Mouse (Mus musculus) liver, adult (tissue): Measurements from ENCODE around the gene Ube2f.

Source experiments
- GATA4 ChIP-seq: IDR thresholded peaks from 2 replicates; pipeline ENCODE4 v1.6.1; 2014; ENCODE audit warnings: mild to moderate bottlenecking, low read length; ENCODE audit not compliant: insufficient replicate concordance

Gene Ube2f

DNA sequence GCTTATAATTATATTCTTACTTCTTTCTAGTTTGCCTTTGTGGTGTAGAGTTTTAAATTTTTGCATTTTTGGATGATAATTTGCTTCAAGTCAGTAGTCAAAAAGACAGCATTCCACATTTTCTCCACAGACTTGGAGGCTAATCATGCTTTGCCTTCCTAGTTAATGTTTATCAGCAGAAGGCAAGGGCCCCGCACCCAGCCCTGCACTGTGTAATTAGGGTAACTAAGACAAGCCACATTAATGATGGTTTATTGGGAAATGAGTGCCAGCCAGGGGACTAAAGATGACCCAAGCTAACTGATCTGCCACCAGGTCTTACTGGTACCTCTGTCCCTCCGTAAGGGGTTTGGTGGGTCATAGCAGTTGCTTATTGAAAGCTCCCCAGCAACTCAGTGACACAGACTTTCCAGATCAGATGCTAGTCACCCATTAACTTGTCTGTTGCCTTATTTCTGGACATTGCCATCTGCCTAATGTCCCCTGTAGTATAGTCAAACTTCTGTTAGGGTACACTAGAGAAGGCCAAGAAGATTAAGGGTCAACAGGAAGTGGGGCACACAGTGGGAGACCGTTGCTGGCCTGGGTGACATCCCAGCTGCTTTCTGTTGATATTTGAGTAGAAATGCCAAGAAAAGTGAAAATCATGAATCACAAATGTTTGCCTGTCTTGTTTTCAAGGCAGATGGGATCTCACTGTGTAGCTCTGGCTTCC, 51.3 kb downstream of the Ube2f start:
- no peak; the same call in 1 of the 2 replicates for TF ChIP-seq GATA4

DNA sequence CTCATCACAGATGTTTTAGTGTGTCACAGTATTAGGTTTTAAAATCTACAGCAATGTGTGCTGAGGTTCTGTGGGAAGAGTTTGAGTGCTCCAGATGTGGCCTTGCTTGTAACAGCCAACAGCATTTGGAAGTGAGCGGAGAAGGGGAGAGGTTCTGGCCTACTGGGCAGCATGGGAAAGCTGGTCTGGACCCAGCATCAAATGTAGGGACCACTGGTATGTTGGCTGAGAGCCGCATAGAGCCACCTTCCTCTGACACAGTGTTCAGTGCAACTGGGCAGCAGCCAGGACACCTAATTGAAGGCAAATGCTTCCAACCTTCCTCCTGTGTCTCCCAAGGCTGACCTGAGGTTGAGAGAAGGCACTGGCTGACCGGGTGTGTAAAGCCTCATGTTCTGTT, 51.9 kb downstream of the Ube2f start:
- no peak for TF ChIP-seq GATA4

DNA sequence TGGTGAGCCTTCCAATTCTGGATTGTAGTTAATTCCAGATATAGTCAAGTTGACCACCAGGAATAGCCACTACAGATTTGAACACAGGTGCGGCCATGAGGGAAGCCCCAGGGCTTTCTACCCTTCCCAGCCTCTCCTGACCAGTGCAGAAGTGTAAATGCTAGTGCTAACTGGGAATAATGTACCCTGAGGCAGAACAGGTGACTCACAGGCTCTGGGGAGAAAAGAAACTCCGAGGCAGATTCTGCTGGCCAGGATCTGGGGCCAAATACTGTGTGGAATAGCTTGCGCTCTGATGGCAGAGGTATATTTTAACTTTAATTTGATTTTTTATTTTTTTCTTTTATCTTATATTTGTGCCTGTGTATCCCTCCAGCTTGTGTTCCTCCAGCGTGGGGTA, 54.5 kb downstream of the Ube2f start:
- TF ChIP-seq GATA4, result no peak

DNA sequence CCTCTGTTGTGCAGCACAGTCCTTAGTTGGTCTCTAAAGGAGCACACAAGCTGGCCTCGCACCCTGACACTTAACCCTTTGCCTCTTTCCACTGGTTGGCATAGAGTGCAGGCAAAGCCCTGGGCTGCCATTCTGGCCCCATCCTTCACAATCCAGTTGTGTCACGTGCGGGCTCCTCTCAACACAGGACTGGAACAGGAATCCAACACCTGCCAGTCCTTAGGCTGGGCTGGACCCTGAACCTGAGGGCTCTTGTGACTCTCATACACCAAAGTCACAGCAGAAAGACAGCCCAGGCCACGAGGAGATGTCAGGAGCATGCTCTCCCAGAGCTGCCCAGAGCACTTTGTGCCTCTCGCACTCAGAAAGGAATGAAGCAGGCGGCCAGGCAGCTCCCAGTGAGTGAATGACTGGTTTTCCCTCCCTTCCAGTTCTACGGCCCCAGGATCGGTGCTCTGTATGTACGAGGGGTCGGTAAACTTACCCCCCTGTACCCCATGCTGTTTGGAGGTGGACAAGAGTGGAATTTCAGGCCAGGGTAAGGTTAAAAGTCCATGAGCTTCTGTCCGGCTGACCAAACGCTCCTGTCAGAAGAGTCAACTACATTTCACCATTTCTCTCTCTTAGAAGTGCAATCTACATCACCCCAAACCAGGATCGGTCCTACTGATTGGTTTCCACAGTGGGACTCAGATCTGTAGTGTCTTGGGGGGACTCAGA, 59.4 kb downstream of the Ube2f start:
- no peak for TF ChIP-seq GATA4

DNA sequence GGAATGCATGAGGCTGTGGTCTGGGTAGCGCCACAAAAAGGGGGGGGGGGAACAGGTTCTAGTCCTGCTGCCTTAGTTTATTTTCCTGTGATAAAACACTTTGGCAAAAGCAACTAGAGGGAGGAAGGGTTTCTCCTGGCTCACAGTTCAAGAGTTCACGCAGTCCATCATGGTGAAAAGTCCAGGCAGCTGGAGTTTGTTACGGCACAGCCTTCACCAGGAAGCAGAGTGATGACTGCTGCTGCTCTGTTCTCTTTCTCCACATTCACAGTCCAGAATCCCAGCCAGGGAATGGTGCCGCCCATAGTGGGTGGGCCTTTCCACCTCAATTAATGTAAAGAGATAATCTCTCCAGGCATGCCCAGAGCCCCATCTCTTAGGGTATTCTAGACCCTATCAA, 62.2 kb downstream of the Ube2f start:
- no peak for TF ChIP-seq GATA4

DNA sequence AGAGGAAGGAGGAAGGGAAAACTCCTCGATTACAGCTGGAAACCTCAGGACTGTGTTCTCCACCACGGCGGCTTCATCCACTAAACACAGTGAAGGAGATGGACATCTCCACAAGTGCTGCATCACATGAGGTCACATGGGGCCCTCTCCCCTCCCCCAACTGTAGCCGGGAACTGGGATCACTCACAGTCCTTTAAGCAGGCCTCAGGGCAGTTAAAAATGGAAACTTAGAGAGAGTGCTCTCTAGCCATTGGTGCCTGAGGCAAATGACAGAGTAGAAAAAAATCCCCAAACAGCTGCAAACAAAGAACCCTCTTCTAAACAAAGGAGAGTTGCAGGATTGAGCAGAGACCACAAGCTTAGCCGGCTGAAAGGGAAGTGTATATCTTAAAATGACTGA, 63.1 kb downstream of the Ube2f start:
- TF ChIP-seq GATA4, result no peak

DNA sequence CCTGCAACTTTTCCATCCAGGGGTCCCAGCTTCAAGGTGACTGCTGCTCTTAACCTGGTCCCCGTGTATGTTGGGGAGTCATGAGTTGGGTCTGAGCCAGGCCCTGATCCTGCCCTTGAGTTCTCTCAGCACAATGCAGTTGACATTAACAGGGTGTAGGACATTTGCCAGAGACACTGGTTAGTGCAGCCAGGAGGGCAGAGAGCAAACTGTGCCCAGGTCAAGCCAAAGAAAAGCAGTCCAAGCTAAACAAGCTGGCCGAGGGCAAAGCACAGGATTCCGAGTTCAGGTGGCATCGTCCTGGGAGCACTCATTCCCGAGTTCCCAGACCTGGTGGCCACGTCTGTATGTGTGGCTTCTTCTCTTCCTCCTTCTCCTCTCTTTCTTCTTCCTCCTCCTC, 67.6 kb downstream of the Ube2f start:
- no peak for TF ChIP-seq GATA4

DNA sequence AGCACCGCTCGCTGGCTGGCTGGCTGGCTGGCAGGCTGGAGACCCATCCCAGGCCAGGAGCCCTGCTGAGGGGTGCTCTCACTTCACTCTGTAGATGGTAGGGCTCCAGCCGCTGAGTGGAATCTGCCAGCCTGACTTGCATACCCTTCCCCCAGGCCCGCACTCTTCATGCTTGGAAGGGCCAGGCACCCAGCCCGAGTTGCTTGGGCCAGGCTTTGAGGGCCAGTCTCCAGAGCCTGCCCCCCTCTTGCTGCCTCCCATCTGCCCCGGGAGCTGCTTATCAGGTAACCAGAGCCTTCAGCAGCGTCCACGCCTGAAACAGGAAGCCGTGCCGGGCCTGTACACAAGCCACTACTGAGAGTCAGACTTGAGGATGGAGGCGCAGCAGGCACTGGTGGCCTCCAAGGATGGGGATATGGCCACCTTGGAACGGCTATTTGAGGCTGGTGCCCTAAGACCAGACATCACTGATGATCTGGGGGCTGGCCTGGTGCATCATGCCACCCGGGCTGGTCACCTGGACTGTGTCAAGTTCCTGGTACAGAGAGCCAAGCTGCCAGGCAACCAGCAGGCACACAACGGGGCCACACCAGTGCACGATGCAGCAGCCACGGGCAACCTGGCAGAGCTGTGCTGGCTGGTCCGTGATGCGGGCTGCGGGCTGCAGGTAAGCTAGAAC, 71.8 kb downstream of the Ube2f start, which contains the start of gene Espnl:
TSS of gene Espnl (plus strand) at position 316 of the 679 bp plus-strand sequence.
- TF ChIP-seq GATA4, result no peak

DNA sequence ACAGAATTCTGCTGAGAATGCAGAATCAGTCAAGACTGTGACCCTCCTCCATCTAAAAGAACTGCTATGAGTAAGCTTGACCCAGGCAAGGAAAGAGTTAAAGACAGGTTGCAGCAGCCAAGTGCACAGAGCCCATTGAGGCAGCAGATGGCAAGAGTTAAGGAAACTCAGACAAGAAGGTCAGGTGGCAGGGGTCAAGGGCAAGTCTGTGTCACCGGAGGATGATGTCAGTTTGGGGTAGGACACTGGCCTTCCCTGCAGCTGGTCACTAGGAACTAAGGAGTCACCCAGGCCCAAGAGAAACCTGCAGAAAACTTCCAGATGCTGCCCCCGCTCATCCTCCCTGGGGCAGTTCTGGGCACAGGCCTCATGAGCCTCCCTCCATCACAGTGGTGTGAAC, 74.5 kb downstream of the Ube2f start:
- no peak for TF ChIP-seq GATA4

DNA sequence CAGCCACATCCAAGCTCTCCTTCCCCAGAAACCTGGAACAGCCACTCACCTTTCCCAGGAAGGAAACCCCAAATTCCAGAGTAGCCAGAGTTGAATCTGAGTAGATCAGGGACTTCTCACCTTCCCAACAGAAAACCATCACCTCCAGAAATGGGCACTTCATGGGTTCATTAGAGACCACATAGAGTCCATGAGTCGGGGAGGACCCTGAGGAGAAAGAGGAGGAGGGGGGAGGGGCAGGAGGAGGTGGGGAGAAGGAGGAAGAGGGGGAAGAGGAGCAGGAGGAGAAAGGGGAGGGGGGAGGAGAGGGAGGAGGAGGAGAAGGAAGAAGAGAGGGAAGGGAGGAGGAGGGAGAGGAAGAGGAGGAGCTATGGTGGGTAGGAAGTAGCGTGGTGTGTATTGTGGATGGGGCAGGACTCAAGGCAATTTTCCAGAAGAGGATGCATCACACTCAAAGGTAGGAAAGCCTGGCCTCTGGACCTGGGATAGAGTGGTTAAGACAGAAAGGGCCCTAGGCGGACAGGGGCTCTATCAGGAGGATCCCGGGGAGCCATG, 75.5 kb downstream of the Ube2f start:
- no peak for TF ChIP-seq GATA4

DNA sequence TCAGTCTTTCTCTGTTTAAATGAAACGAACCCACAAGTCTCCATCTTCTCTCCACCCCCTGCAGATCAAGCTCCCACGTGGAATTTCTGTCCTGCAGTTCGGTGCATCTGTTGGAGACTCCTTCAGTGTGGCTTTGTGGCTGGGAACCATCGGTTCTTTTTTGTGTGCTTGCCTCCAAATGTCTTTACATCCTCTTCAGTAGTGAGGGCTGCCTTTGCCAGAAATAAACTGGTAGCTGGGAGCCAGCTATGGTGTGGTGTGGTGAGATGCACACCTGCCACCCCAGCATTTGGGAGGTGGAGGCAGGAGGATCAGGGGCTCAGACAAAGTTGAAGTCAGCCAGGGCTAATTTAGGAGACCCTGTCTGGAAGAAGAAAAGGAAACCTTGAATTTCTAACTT, 82.0 kb downstream of the Ube2f start:
- no peak for TF ChIP-seq GATA4

DNA sequence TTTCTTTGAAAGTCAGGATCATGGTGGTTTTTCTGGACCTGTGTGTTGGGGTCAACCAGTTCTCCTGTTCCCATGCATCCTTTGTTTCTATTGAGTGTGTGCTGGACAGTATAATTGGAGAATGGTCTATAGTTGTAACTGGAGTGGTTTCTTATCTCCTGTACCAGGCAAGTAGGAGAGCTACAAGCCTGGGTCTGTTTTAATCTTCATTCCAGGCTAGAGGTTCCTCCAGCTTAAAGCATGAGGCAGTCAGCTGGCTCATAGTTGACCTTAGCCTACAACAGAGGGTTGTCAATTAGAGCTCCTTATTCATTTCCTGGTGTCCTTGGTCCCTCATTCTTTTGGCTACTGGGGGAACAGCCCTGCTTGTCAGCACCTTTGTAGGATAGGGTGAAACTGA, 83.5 kb downstream of the Ube2f start:
- no peak for TF ChIP-seq GATA4

DNA sequence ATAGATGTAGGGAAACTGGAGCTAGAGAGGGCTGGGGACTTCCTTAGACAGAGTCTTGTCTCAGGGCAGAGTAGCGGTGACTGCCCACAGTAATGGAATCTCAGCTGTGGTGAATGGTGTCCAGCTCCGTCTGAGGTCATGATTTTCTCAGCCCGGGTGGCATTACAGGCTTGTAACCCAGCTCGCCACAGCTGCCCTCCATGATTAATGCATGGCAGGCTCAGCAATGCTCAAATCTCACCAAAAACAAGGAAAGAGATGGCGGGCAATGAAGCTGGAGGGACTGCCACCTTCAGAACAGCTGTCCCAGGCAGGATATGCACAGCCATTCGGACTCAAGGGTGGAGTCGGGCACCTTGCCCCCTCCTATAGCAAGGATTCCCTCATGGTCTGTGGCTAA, 87.3 kb downstream of the Ube2f start:
- no peak for TF ChIP-seq GATA4
